Mouse (Mus musculus) stomach, embryonic 16.5 days (tissue): Measurements from ENCODE around the gene 1700022I11Rik. TPM values are rescaled to one million over a fixed set of nuclear protein-coding genes. Genes with fewer than 3 reads are reported as not detected.

ENCODE experiments used
- ATAC-seq: fragments of 200-750 bp; cut with Nextera tagmentation; 2 replicates; pipeline ENCODE4 v1.8.0; 2017; ENCODE audit warnings: moderate number of reproducible peaks, moderate TSS enrichment; ENCODE audit not compliant: insufficient read depth, low FRiP score
- H3K27ac ChIP-seq: fragments of 300-500 bp; sonication (generic); 2 replicates; pipeline ENCODE4 v1.5.1; 2014; ENCODE audit warnings: low read length
- H3K27me3 ChIP-seq: fragments of 300-500 bp; sonication (generic); 2 replicates; pipeline ENCODE4 v1.6.1; 2014; ENCODE audit warnings: low read length, control low read depth, mixed read lengths; ENCODE audit not compliant: control insufficient read depth, insufficient read depth
- H3K36me3 ChIP-seq: fragments of 300-500 bp; sonication (generic); 2 replicates; pipeline ENCODE4 v1.6.1; 2014; ENCODE audit warnings: low read length; ENCODE audit not compliant: control insufficient read depth, insufficient read depth
- H3K4me1 ChIP-seq: fragments of 300-500 bp; sonication (generic); 2 replicates; pipeline ENCODE4 v1.6.1; 2014; ENCODE audit warnings: low read length, control low read depth, mixed read lengths; ENCODE audit not compliant: control insufficient read depth, insufficient read depth
- H3K4me2 ChIP-seq: fragments of 300-500 bp; sonication (generic); 2 replicates; pipeline ENCODE4 v1.6.1; 2014; ENCODE audit warnings: low read depth, low read length, mixed read lengths
- H3K4me3 ChIP-seq: fragments of 300-500 bp; sonication (generic); replicated peaks from 2 replicates; pipeline ENCODE4 v1.5.1; 2014; ENCODE audit warnings: mild to moderate bottlenecking, low read length
- H3K9ac ChIP-seq: fragments of 300-500 bp; sonication (generic); 2 replicates; pipeline ENCODE4 v1.6.1; 2014; ENCODE audit warnings: low read length
- H3K9me3 ChIP-seq: fragments of 300-500 bp; sonication (generic); replicated peaks from 2 replicates; pipeline ENCODE4 v1.6.1; 2016; ENCODE audit warnings: low read length, control low read depth; ENCODE audit not compliant: control insufficient read depth
- WGBS: fragments of 180-500 bp; shearing (Covaris S2); extraction: QIAGEN DNeasy Blood & Tissue Kit; methylation state at CpG from one replicate; pipeline ENCODE4 v1.1.7; 2014; 5-methylcytosine and 5-hydroxymethylcytosine counted together
- polyA plus RNA-seq: library from polyadenylated mRNA; unstranded; fragments of >200 nt; fragmentation: Nextera tagmentation; extraction: Ambion mirVana; gene quantifications from 2 replicates; pipeline ENCODE4 v1.2.1, GENCODE M21; 2015

1700022I11Rik gene
- polyA plus RNA-seq, 1 experiment from 2014 or later, result 0.39 TPM

GRCm38 (mm10) chr4:43031237-43031995, 62.0 kb downstream of the 1700022I11Rik start, which contains the start of gene Stoml2:
TSS of gene Stoml2 (minus strand) at chr4:43031710.
- Histone ChIP-seq H3K27me3 (no peaks in the 10 kb centered on the region), H3K9me3 (no peaks in the 10 kb centered on the region), H3K9ac (peak within 1 kb of the TSS; percentile 96), H3K4me2 (peak within 1 kb of the TSS; percentile 84), H3K4me3 (peak within 1 kb of the TSS; percentile 81), H3K27ac (peak within 1 kb of the TSS; percentile 87), H3K4me1 (peaks cover 13% of the 10 kb centered on the region), H3K36me3 (peaks cover 29% of the 10 kb centered on the region)
- under 1% methylated on average over 38 of the region's 38 CpGs for WGBS
- ATAC-seq, result peak; percentile 96

DNA sequence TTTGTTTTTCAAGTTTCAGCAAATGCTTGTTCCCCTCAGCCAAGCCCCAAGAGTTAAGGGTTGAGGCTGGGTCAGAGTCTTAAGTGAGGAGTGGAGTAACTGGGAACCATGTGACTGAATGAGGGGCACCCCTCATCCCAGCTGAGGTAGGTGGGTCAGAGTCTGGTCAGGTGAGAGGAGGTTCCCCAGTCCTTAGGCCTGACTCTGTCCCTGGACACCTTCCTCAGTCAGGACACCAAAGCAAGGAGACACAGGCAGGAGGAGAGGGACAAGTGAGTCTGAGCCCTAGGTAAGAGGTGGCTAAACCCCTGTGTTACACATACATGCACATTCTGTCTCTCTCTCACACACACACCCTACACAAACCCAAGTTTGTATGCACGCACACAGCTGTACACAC, 63.1 kb downstream of the 1700022I11Rik start:
- no peak overlapping the region for H3K4me2 ChIP-seq
- no peak overlapping the region for H3K9ac ChIP-seq
- ATAC-seq, result no peak
- peaks cover 13% of the 10 kb centered on the region for H3K4me1 ChIP-seq
- no peaks in the 10 kb centered on the region for H3K27me3 ChIP-seq
- WGBS, result 100% methylated on average over 1 of the region's 1 CpGs
- no peak overlapping the region for H3K27ac ChIP-seq
- H3K4me3 ChIP-seq, result no peak overlapping the region
- peaks cover 20% of the 10 kb centered on the region for H3K36me3 ChIP-seq
- H3K9me3 ChIP-seq, result no peaks in the 10 kb centered on the region

Other genes starting within 250 kb of the 1700022I11Rik start
- gene 4930578G10Rik, start 234.1 kb upstream of the 1700022I11Rik start, polyA plus RNA-seq, result 0.23 TPM in 1 of 2 replicates, not detected in the other
- not detected in 2 replicates for gene Ccl19, start 213.0 kb upstream of the 1700022I11Rik start, polyA plus RNA-seq
- 36.3 and 43.0 TPM in 2 replicates for gene Ccl21a, start 195.6 kb upstream of the 1700022I11Rik start, polyA plus RNA-seq
- 0.04 TPM in 1 of 2 replicates, not detected in the other for gene Fam205a1, start 115.7 kb upstream of the 1700022I11Rik start, polyA plus RNA-seq
- gene Gm12394, start 112.8 kb upstream of the 1700022I11Rik start, polyA plus RNA-seq, result 0.07 and 0.15 TPM in 2 replicates
- gene Fam205c, start 95.4 kb upstream of the 1700022I11Rik start, polyA plus RNA-seq, result 0.46 and 0.52 TPM in 2 replicates
- gene Phf24, start 52.9 kb upstream of the 1700022I11Rik start, polyA plus RNA-seq, result 2.2 and 2.5 TPM in 2 replicates
- gene Dnajb5, start 19.8 kb upstream of the 1700022I11Rik start, polyA plus RNA-seq, result 10.2 and 11.3 TPM in 2 replicates
- gene Vcp, start 30.9 kb downstream of the 1700022I11Rik start, polyA plus RNA-seq, result 480 and 497 TPM in 2 replicates
- 16.5 and 17.5 TPM in 2 replicates for gene Fancg, start 40.9 kb downstream of the 1700022I11Rik start, polyA plus RNA-seq
- gene Pigo, start 56.2 kb downstream of the 1700022I11Rik start, polyA plus RNA-seq, result 22.9 and 24.7 TPM in 2 replicates
- gene Stoml2, start 62.1 kb downstream of the 1700022I11Rik start, polyA plus RNA-seq, result 263 and 272 TPM in 2 replicates
- 12.9 and 13.5 TPM in 2 replicates for gene Fam214b, start 76.6 kb downstream of the 1700022I11Rik start, polyA plus RNA-seq
- 7.4 and 8.3 TPM in 2 replicates for gene Unc13b, start 89.3 kb downstream of the 1700022I11Rik start, polyA plus RNA-seq